Mouse (Mus musculus): ENCODE results near the gene Dmc1.

GRCm38 (mm10) chr15:79616729-79617128 lies 11.8 kb upstream of the Dmc1 start:
- TF ChIP-seq ZNF384 (IDR thresholded peaks at IDR 0.05; ENCODE audit: low read depth, low read length): no peak
- TF ChIP-seq ZC3H11A (IDR thresholded peaks at IDR 0.05; ENCODE audit: borderline replicate concordance, low read depth, low read length): no peak
- TF ChIP-seq CHD2 (IDR thresholded peaks at IDR 0.05; ENCODE audit: low read depth, low read length): no peak
